Mouse (Mus musculus) 416B (cell line): ENCODE data around the gene Sipa1l2.
"Not testable (repeated sequence)": the region's sequence is repeated elsewhere in the genome, so short reads cannot be mapped to it uniquely, and the experiment has no call there.

Source experiments
- DNase-seq: peaks from one replicate; pipeline ENCODE4 v3.0.0; 2011; ENCODE audit warnings: low read depth

Gene Sipa1l2

GRCm38 (mm10) chr8:125406453-125406852 is 163.2 kb downstream of the Sipa1l2 start:
- DNase-seq, result no peak

- no peak for DNase-seq
Measured at GRCm38 (mm10) chr8:125401350-125401749, 168.3 kb downstream of the Sipa1l2 start.

- DNase-seq, result no peak
Measured at GRCm38 (mm10) chr8:125397981-125398380, 171.6 kb downstream of the Sipa1l2 start.

- DNase-seq, result not testable (repeated sequence)
Measured at GRCm38 (mm10) chr8:125395682-125396081, 173.9 kb downstream of the Sipa1l2 start.

- no peak for DNase-seq
Measured at GRCm38 (mm10) chr8:125395032-125395431, 174.6 kb downstream of the Sipa1l2 start.

- DNase-seq, result no peak
Measured at GRCm38 (mm10) chr8:125391685-125392084, 177.9 kb downstream of the Sipa1l2 start.

- DNase-seq, result no peak
Measured at GRCm38 (mm10) chr8:125391271-125391670, 178.3 kb downstream of the Sipa1l2 start.

- no peak for DNase-seq
Measured at GRCm38 (mm10) chr8:125390506-125390895, 179.1 kb downstream of the Sipa1l2 start.

- no peak for DNase-seq
Measured at GRCm38 (mm10) chr8:125389756-125390505, 179.7 kb downstream of the Sipa1l2 start.

- no peak for DNase-seq
Measured at GRCm38 (mm10) chr8:125389280-125389679, 180.3 kb downstream of the Sipa1l2 start.

- no peak for DNase-seq
Measured at GRCm38 (mm10) chr8:125388404-125389180, 181.0 kb downstream of the Sipa1l2 start.

GRCm38 (mm10) chr8:125385519-125386150 is 184.0 kb downstream of the Sipa1l2 start:
- no peak for DNase-seq

- no peak for DNase-seq
Measured at GRCm38 (mm10) chr8:125384551-125385183, 184.9 kb downstream of the Sipa1l2 start.

- no peak for DNase-seq
Measured at GRCm38 (mm10) chr8:125381674-125382073, 187.9 kb downstream of the Sipa1l2 start.

GRCm38 (mm10) chr8:125379939-125380338 is 189.7 kb downstream of the Sipa1l2 start:
- DNase-seq, result no peak

- DNase-seq, result no peak
Measured at GRCm38 (mm10) chr8:125379156-125379555, 190.5 kb downstream of the Sipa1l2 start.

GRCm38 (mm10) chr8:125377704-125378103 is 191.9 kb downstream of the Sipa1l2 start:
- DNase-seq, result peak; percentile 17

- DNase-seq, result no peak
Measured at GRCm38 (mm10) chr8:125376448-125376845, 193.2 kb downstream of the Sipa1l2 start.

- DNase-seq, result no peak
Measured at GRCm38 (mm10) chr8:125375659-125376447, 193.8 kb downstream of the Sipa1l2 start.

- no peak for DNase-seq
Measured at GRCm38 (mm10) chr8:125372596-125372995, 197.0 kb downstream of the Sipa1l2 start.

GRCm38 (mm10) chr8:125369491-125370236 is 199.9 kb downstream of the Sipa1l2 start:
- no peak for DNase-seq
